Mouse (Mus musculus) lung, postnatal 4 days (tissue): Measurements from ENCODE around the gene Runx2.

ENCODE experiments used
- DNase-seq, 2 experiments: peaks; one replicate each; pipeline ENCODE4 v3.0.0; 2021

Runx2 gene

DNA sequence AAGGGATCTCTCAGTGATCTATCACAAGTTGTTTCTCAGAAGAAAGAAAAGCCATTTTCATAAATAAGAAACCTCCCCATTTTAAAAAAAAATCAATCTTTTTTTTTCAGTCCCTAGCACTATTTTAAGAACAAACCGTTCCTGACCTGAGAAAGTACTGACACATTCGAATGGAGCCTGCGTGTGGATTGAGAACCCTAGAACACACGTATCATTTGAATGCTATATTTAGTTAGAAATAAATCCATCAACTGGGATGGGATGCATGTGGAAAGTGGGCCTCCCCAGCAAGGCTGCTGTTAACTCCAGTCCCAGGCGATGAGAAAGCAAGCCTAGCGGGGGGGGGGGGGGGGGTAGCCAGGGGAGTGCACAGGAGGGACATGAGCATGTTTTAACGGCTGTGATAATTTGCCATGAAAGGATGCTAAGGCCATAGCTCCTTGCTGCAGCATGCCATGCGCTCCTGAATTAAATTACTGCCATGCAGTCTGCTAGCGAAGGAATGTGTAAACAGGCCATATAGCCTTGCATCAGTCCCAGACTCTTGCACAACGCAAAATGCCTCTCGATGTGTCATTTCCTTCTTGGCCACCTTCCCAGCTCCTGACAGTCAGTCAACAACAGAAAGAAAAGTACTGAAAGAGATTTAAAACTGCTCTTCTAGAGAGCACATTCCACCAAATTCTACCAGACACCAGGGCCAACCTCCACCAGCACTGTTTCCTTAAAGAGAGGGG lies 104.9 kb downstream of the Runx2 start:
- peak; percentile 90 to 91 for DNase-seq

- DNase-seq: no peak
Measured at GRCm38 (mm10) chr17:44707956-44708355, 106.6 kb downstream of the Runx2 start.

DNA sequence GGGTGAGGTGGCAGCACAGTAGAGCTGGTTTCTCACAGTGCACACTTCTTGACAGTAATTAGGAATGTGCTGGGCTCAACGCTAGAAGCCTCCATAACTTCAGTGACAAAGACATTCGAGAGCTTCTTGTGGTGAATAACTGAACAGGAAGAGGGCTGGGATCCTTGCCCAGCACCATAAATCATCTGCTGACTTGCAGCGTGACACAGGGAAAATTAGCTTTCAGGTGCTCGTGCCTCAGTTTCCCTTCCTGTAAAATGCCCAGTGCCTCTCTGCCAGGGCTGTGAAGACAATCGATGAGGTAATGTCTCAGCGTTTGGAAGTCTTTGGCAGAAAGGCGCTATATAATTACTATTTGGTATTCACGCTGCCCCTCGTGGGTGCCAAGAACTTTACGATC lies 108.1 kb downstream of the Runx2 start:
- no peak for DNase-seq

DNA sequence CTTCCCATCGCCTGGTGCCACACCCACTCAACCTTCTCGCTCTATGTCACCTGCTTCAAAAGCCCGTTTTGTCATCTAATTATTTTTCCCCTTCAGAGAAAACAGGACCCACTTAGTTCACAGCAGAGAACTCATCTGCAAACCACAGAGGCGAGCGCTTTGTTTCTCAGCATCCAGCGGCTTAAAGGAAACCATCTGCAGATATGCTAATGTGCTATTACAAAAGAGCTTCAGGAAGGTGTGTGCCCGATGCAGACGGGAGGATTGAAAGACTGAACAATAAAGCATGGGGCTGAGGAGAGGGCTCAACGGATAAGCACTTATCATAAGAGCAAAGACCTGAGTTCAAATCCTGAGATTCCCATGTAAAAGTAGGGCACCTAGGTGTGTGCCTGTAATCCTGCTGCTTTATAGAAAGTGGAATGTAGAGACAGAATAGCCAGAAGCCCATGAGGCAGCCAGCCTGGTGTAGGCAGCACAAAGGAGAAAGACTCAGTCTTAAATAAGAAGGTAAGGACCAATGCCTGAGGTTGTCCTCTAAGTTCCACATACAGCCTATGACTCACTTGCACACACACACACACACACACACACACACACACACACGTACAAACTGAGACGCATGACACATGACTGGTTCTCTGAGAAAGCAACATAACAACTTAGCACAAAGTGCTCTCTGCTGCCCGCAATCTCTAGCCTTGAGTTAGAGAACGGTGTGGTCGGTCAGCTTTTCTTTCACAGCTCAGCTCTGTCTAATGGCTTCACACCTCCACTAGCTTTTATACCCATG lies 111.9 kb downstream of the Runx2 start:
- DNase-seq: no peak

DNA sequence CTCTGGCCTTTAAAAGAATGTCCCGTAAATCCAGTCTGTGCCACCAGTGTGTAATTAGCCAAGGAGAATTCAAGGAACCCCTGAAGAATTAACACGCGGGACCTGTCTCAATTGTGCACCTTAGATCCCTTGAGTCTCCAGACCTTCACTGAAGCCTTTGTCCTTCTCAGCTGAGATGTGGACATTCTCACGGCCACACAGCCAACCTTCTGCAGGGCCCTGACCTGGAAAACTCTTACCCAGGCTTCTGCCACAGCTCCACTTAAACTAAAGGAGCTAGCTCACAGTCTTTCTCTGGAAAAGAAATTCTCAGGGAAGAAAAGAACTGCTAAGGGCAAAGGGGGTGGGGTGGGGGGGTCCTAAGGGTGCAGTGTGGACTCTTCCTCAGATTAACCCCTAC lies 113.1 kb downstream of the Runx2 start:
- no peak for DNase-seq

GRCm38 (mm10) chr17:44700326-44700725 lies 114.3 kb downstream of the Runx2 start:
- no peak for DNase-seq

DNA sequence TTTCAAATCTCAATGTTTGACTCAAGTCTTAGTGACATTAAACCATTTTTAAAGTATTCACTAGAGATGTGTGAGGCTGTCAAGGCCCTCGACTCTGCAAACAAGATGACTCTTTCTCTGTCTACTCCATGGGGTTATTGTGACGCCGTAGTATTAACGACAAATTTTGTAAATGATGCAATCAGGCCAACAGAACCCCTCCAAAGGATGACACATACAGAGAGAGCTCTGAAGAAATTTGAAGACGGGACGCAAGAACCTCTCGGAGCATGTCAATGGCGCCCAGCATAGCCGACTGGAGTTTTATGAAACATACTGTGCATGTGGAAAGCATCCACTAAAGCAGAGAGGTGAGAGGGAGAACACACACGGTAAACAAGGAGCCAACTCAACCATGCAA lies 117.5 kb downstream of the Runx2 start:
- DNase-seq: no peak

DNA sequence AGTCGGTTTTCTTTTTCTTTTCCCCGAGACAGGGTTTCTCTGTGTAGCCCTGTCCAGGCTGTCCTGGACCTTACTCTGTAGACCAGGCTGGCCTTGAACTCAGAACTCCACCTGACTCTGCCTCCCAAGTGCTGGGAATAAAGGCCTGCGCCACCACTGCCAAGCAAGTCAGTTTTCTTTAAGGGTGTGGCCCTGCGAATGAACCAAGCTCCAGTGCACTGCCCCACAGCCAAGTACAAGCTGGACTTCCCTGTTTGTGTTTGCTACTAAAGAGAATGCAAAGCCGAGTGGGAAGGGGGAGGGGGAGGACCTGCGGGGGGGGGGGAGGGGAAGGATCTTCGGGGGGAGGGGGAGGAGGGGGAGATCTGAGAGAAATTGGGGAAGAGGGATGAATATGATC lies 121.0 kb downstream of the Runx2 start:
- no peak for DNase-seq

- DNase-seq: no peak
Measured at GRCm38 (mm10) chr17:44691517-44691916, 123.1 kb downstream of the Runx2 start.

GRCm38 (mm10) chr17:44690410-44691035 lies 124.1 kb downstream of the Runx2 start:
- no peak for DNase-seq

- no peak for DNase-seq
Measured at GRCm38 (mm10) chr17:44688306-44688705, 126.3 kb downstream of the Runx2 start.

DNA sequence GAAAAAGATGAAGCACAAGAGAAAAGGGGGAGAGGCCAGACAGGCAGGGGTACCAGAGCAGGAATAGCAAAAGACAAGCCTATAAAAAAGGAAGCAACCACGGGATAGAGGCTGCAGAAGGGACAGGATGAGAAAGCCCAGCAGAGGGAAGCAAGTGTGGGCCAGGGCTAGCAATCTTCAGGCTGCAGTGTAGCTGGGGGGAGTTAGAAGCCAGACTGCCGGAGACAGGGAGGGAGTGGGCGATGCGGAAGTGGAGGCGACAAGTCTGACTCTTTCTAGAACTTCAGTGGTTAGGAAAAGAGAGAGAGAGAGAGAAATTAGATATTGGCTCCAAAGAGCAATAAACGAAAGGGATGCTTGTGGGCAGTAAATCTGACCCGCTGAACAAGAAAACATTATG lies 129.1 kb downstream of the Runx2 start:
- DNase-seq: no peak

- DNase-seq: no peak
Measured at GRCm38 (mm10) chr17:44683026-44683425, 131.6 kb downstream of the Runx2 start.

DNA sequence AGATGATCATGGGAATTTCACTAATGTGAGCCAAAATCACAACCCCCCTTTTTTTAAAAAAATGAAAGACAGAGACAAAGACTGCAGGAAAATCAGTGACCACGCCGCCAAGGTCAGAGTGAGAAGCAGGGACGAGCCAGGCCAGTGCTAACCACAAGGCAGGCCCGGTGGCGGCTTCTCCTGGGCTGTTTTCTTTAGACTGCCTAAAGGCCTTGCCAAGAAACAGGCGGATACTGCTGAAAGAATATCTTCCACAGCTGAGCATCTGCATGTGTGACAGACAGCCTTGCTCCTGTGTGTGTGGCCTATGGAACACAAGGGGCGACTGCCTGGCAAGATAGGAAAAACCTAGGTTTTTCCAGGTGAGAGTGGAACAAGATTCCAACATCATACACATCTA lies 136.8 kb downstream of the Runx2 start:
- peak in 1 of 2 experiments; percentile 32 for DNase-seq

DNA sequence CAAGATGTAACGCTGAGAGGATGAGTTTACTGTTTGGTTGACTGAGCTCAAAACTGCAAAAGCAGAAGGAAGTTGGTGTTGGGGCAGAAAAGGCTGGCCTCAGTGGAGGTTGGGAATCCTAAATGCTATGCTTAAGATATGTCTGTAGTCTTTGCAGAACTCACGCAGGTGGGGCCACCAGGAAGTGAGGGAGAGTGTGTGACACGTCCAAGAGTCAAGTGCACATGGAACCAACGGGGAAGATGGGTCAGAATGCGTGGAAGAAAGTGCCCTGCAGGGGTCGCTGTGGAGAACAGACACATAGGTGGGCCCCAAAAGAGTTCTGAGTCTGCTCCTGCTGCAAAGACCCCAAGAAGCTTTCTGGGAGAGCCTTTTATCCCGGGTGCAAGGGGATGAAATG lies 141.8 kb downstream of the Runx2 start:
- DNase-seq: peak; percentile 27 to 54

DNA sequence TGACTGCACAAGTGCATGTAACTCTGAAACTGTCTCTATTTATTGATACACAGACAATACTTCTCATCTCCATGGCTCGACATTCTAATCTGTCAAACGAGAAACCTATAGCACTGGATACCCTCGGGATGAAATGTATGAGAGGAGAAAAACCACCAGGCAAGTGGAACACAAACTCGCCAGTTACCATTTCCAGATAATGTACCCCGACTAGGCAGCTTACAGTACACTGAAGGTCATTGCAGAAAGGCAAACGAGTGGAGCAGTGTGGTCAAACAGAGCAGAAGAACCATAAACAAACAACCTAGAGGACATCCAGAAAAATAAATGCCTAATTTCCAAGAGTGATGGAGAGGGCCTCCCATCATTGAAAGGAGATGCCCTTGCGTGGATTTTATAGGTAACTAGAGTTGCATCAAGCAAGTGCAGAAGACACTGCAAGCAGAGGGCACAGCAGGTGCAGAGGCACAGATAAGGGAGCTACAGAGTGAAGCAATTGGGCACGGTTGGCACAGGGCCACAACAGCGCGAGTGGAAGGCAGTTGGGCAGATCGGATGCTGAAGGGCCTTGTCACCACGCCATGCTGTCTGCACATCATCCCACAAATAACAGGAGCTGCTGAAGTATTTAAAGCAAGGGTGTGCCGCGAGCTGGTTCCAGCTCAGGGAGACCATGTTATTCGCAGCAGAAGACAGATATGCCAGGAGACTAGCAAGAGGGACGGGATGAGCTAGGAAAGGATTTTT lies 142.5 kb downstream of the Runx2 start:
- DNase-seq: peak; percentile 21 to 31

DNA sequence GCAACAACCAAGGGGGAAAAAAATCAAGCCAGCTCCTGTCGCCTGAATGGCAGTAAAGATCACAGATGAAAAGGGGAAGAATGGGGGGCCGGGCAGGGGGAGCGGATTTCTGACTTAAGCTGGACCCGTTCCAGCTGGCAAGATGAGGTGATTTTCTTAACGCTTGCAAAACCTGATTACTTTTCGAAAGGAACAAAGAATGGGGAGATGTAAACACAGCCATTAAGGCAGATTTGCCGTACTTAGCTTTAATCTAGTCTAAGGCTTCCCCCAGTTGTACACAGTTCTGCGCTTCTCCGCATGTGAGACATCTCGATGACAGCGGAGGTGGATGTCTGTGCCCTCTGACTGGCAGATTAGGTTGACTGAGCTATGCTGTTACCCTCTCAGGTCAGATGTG lies 144.6 kb downstream of the Runx2 start:
- DNase-seq: no peak

DNA sequence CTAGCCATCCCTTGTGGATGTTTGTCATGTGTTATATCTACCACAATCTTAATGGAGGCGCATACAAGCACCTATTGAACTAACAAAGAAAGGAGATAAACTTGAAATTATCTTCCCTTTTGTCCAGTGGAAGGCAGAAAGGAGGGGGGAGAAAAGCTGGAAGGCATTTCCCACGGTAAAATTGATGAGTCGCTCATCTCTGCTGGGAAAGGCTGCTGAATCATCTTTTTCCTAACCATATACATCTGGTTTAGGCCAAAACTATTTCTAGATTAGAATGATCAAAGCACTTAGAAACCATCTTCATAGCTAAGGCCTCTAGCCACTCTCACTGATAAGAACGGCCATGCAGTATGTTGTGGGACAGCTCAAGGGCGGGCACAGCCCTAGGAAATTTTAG lies 147.3 kb downstream of the Runx2 start:
- DNase-seq: no peak

DNA sequence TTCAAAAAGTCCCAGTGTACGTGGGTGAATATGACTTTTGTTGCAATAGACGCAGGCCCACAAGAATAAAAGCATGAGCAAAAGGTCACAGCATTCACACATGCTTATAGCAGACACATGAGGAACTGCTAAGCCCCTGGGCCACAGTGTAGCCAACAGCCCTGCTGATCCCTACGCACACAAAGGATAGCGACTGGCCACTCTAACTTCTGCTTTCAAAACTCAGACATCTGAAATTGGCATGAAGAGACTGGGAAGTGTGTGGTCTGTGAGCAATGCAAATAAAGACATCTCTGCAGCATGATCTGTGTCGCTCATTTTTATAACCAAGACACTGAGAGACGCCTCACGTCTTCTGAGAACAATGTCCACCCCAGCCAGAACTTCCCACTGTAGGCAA lies 150.7 kb downstream of the Runx2 start:
- peak; percentile 31 to 40 for DNase-seq

DNA sequence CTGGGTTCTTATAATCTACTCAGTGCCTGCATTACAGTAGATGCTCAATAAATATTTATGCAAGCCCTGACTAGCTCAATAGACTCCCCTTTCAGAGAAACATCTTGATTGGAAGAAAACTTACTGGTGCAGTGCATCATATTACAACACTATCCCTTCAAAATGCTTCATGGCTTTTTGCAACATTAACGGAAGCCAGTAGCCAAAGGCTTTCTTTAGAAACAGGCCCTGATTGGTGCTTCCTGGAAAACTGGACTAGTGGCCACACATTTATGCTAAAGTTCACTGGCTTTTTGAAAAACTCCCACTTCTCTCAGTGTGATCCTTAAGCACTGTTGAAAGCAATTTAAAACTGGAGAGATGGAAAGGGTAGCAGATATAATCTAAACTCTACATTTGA lies 151.4 kb downstream of the Runx2 start:
- no peak for DNase-seq

GRCm38 (mm10) chr17:44662080-44662706 lies 152.4 kb downstream of the Runx2 start:
- no peak for DNase-seq

DNA sequence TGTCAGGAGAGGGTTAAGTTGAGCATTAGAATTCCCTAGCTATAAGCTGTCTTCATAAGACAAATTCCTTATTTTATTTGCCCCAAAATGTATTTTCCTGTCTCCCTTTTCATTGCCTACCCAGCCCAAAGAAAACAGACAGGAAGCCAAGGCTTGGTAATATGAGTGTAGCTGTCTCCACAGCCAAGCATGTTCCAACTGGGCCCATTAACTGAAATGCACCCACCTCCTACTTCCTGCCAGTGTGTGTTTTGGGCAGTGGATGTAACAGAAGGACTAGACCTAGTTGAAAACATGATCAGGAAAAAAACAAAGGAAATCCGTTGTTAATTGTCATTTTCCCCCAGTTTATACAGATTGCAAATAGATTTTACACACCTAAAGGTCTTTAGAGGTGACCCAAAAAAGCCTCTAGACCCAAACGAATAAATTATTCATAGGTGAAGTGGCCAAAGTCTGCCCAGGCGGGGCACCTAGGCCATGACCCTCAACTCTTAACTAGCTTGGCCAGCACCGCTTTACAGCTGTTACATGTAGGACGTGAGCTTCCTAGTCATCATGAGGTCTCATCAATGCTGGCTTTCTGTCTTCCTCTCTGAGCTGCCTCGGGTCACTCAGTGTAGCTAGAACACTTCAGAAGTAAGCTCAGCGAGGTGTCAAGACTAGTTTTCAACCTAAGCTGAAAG lies 154.3 kb downstream of the Runx2 start:
- DNase-seq: no peak
